Mouse (Mus musculus): Measurements from ENCODE around the gene Acrv1.

DNA sequence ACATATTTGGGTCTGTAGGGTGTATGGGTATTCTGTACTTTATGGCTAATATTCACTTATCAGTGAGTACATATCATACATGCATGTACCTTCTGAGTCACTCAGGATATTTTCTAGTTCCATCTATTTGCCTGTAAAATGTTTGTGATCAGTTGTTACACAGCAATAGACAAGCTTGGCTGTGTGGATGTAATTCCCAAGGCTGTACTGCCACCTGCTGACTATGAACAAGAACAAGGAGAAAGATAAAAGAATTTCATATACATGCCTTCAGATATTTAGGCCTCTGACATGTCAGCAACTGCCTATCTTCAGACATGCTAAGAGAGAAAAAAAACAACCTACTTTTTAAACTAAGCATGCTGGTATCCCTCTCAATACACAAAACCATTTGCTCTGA lies 5.7 kb upstream of the Acrv1 start:
- TF ChIP-seq POLR2A (IDR thresholded peaks at IDR 0.05; ENCODE audit: low read depth, low read length), result no peak
- TF ChIP-seq CTCF (IDR thresholded peaks at IDR 0.05; ENCODE audit: extremely low read depth, insufficient read length, insufficient replicate concordance, low read depth, low read length), result no peak

Measured in small intestine, adult 2 months (tissue).